Mouse (Mus musculus) cerebellum, postnatal 36 days (tissue): Measurements from ENCODE around the gene Olfr742.

Source experiments
- DNase-seq, 2 experiments: peaks; one replicate each; pipeline ENCODE4 v3.0.0; 2021 to 2022; ENCODE audit warnings: mixed read lengths in 2 of 2

Olfr742 gene

DNA sequence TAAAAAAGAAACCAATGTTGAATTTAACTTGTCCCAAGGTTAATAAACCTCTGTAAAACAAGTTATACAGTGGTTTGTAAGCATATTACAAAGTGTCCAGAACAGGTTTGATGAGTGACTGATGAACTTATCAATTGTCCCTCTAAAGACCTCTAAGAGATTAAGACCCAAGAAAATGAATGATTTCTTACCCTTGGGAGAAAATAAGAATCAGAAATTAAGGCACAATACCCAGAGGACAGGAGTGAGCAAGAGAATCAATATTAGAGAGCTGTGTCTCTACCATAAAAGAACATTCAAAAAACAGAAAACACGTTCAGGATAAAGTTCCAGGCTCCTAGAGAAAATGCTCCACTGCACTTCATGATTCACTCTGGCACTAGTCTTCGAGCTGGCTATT, at the start of gene Olfr742:
Gene Olfr742 (plus strand): TSS at position 301 of the 400 bp plus-strand sequence.
- DNase-seq = no peak

DNA sequence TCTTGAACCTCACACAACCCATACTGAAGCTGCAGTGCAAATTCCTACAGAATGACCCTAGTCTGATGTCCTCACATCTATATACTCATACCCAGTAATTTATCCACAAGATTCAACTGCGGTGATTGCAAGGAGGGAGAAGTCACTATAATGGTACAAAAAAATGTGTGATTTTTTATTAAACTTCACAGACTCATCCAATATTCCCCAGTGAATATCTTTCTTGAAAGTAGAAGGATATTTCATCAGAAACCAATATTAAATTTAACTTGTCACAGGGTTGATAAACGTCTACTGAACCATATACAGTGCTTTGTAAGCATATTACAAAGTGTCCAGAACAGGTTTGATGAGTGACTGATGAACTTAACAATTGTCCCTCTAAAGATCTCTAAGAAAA, 31.0 kb upstream of the Olfr742 start, which contains the start of gene Olfr741:
Gene Olfr741 (plus strand): TSS at position 301 of the 400 bp plus-strand sequence.
- no peak for DNase-seq

DNA sequence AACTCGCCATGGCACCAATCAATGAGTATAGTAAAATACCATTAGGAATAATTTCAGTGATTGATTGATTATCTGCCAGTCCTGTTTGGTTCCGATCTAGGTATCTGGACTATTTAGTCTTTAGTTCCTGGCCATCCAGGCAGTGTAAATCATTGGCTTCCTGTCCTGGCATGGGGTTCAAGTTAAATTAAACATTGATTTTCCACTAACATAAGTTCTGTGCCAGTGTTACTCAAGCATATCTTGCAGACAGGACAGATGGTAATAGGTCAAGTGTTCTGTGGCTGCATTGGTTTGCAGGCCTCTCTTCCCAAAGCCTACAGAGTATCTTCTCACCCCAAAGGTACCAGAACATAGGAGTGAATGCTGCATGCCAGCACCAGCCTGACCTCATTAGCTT, 25.0 kb upstream of the Olfr742 start:
- no peak for DNase-seq

DNA sequence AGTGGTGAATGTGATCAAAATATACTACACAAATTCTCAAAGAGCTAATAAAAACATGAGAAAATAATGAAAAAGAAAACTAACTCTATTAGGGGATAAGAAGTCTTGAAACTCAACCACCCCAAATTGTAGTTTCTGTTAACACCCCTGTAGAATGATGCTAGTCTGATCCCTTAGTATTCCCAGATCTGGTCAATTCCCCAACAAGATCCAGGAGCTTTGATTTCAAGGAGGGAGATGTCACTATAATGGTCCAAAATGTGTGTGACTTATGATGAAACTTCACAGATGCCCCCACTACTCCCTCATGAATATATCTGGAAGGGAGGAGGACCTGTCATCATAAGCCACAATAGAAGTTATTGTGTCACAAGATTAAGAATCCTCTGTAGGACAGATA, 18.1 kb downstream of the Olfr742 start, which contains the start of gene Olfr743:
Gene Olfr743 (plus strand): TSS at position 301 of the 400 bp plus-strand sequence.
- DNase-seq = no peak

DNA sequence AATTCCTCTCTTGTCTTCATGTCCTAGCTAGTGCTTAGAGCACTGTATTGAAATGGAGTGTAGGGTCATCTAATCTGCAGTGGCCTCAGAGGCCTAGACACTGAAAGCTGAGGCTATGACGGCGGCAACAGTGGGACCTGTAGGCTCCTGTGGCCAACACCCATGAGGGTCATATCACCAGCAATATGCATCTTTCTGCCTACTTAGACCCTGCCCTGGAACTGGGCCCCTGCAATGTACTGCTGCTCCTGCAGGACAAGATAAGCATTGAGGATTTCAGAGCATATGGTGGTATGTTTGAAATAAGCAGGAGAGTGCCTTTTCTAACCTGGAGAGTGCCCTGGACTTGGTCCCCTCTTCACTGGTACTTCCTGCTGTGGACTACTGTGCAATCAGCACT, 49.3 kb downstream of the Olfr742 start:
- DNase-seq = no peak
